Mouse (Mus musculus): ENCODE measurements around the gene Glis3. TPM values are rescaled to one million over a fixed set of nuclear protein-coding genes. Genes with fewer than 3 reads are reported as not detected.

Glis3 gene
- polyA plus RNA-seq (2016; fragmentation: Nextera tagmentation; extraction: Ambion mirVana) = 1.9 and 3.9 TPM in 2 replicates

- Histone ChIP-seq H3K4me1 (peaks cover 39% of the 10 kb centered on the region), H3K4me3 (peak within 1 kb of the TSS; percentile 72), H3K36me3 (replicated peaks) (no peaks in the 10 kb centered on the region), H3K27me3 (ENCODE audit: poor library complexity, severe bottlenecking) (peaks cover 72% of the 10 kb centered on the region), H3K9me3 (no peaks in the 10 kb centered on the region), H3K27ac (peak within 1 kb of the TSS; percentile 83)
- peak; percentile 68 for DNase-seq (ENCODE audit: extremely low spot score, low spot score)
- under 1% methylated on average over 65 of the region's 66 CpGs for WGBS
Measured at GRCm38 (mm10) chr19:28679776-28680391, at the start of gene Glis3. Gene Glis3, minus strand, starts transcription at chr19:28680077.

DNA sequence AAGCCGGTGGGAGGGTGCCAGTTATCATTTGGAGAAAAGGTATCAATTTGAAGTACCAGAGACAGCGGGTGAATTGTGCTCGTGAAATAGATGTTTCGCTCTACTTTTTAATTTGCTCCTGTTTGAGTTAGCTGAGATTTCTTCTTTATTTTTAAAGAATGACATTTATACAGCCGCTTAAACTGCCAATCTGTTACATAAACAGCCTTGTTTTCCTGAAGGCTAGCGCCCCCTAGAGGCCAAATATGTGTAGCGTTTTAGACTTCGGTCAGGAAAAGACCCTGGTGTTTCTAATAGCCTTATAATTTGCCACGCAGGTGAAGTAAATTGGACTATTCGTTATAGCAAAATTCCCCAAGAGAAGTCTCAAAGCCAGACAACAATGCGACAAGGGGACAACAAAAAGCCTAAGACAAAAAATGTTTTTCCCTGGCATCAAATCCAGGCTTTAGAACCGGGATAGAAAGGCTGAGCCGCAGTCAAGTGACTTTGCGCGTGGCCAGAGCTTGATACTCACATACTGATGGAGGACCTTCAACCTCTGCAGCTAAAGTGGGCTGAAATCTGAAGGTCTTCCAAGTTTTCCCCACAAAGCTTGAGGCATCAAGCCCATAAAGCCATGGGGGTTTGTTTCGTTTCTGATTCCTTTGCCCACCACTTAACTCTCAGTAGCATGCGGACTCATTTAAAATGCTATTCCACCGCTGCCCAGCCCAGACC is 46.4 kb upstream of the Glis3 start:
- peak; percentile 36 for DNase-seq (ENCODE audit: extremely low spot score, low spot score)
- H3K4me1 ChIP-seq = peaks cover 5% of the 10 kb centered on the region; the same call in 1 of the 2 replicates
- no peak overlapping the region for H3K4me3 ChIP-seq
- peaks cover 43% of the 10 kb centered on the region for H3K27me3 ChIP-seq (ENCODE audit: poor library complexity, severe bottlenecking)
- no peaks in the 10 kb centered on the region for H3K9me3 ChIP-seq
- no peak overlapping the region for H3K27ac ChIP-seq
- WGBS = 63% methylated on average over 18 of the region's 18 CpGs
- H3K36me3 ChIP-seq (replicated peaks) = no peaks in the 10 kb centered on the region

- no peak overlapping the region for H3K4me3 ChIP-seq
- DNase-seq (ENCODE audit: extremely low spot score, low spot score) = no peak
- WGBS = 88% methylated on average over 7 of the region's 7 CpGs
- H3K9me3 ChIP-seq = no peaks in the 10 kb centered on the region
- H3K27me3 ChIP-seq (ENCODE audit: poor library complexity, severe bottlenecking) = peaks cover 52% of the 10 kb centered on the region
- no peaks in the 10 kb centered on the region for H3K36me3 ChIP-seq (replicated peaks)
- peaks cover 5% of the 10 kb centered on the region; the same call in 1 of the 2 replicates for H3K4me1 ChIP-seq
- no peak overlapping the region for H3K27ac ChIP-seq
Measured at GRCm38 (mm10) chr19:28724641-28725040, 44.8 kb upstream of the Glis3 start.

DNA sequence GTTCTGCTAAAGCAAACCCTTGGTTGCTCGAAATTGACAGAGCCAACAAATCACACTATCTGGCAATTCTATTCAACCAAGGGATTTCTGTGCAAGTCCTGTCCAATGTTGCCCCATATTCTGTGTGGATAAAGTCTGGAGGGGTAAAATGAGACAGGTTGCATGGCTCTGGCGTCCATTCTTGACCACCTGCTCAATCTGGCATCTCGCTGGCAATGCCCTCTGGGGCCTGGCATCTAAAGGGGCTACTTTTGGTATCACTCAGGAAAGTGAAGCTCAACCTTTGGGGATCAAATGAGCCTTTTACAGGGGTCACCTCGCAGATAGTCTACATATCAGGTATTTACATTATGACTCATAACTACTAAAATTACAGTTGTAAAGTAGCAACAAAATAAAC is 42.7 kb upstream of the Glis3 start:
- peaks cover 66% of the 10 kb centered on the region for H3K27me3 ChIP-seq (ENCODE audit: poor library complexity, severe bottlenecking)
- H3K27ac ChIP-seq = no peak overlapping the region
- no peak overlapping the region for H3K4me3 ChIP-seq
- 88% methylated on average over 4 of the region's 4 CpGs for WGBS
- peaks cover 5% of the 10 kb centered on the region; the same call in 1 of the 2 replicates for H3K4me1 ChIP-seq
- no peaks in the 10 kb centered on the region for H3K36me3 ChIP-seq (replicated peaks)
- H3K9me3 ChIP-seq = no peaks in the 10 kb centered on the region
- no peak for DNase-seq (ENCODE audit: extremely low spot score, low spot score)

DNA sequence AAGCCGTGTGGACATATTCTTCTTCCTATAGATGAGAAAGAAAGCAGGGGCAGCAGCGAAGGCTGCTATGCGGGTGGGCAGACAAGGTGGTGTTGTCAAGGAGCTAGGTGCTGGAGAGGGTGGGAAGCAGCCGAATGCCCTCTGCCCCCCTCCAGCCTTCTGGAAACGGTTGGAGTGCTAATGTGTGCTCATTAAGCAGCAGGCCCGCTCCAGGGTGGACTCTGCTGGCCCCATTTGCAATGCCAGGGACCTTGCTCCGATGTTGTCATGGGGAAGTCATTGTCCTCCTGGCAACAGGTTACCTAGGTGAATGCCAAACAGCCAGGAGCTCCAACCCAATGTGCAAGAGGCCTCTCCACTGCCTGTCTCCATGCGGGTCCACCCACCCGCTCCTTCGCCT is 42.0 kb upstream of the Glis3 start:
- Histone ChIP-seq H3K36me3 (replicated peaks) (no peaks in the 10 kb centered on the region), H3K4me1 (peaks cover 5% of the 10 kb centered on the region; the same call in 1 of the 2 replicates), H3K9me3 (no peaks in the 10 kb centered on the region), H3K27me3 (ENCODE audit: poor library complexity, severe bottlenecking) (peaks cover 74% of the 10 kb centered on the region), H3K4me3 (no peak overlapping the region), H3K27ac (no peak overlapping the region)
- no peak for DNase-seq (ENCODE audit: extremely low spot score, low spot score)
- 87% methylated on average over 10 of the region's 10 CpGs for WGBS

- no peak for DNase-seq (ENCODE audit: extremely low spot score, low spot score)
- peaks cover 83% of the 10 kb centered on the region for H3K27me3 ChIP-seq (ENCODE audit: poor library complexity, severe bottlenecking)
- H3K36me3 ChIP-seq (replicated peaks) = no peaks in the 10 kb centered on the region
- no peaks in the 10 kb centered on the region for H3K9me3 ChIP-seq
- no peak overlapping the region for H3K4me3 ChIP-seq
- peaks cover 5% of the 10 kb centered on the region; the same call in 1 of the 2 replicates for H3K4me1 ChIP-seq
- H3K27ac ChIP-seq = no peak overlapping the region
Measured at GRCm38 (mm10) chr19:28720016-28720415, 40.1 kb upstream of the Glis3 start.

GRCm38 (mm10) chr19:28714674-28715073 is 34.8 kb upstream of the Glis3 start:
- no peaks in the 10 kb centered on the region for H3K4me1 ChIP-seq
- H3K27ac ChIP-seq = no peak overlapping the region
- H3K27me3 ChIP-seq (ENCODE audit: poor library complexity, severe bottlenecking) = peaks cover 52% of the 10 kb centered on the region

DNA sequence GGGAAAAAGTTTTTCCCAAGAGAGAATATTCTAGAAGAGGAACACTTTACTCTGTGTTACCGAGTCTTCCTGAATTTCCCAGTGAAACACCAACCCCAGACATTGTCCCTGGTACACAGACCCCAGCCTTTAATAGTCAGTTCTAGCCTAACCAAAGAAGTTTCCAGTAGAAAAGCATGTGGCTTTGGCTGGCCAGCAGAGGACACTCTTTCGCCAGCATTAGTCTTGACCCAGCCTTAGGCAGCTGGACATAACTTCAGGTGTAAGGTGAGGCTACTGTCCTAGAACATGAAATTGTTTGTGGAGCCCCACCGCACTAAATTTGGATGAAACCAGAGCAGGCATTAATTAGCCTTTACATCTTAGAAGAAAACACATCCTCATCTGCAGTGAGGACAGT is 17.8 kb upstream of the Glis3 start:
- no peak overlapping the region for H3K4me3 ChIP-seq
- H3K4me1 ChIP-seq = no peaks in the 10 kb centered on the region
- DNase-seq (ENCODE audit: extremely low spot score, low spot score) = no peak
- no peaks in the 10 kb centered on the region for H3K36me3 ChIP-seq (replicated peaks)
- 65% methylated on average over 3 of the region's 3 CpGs for WGBS
- H3K9me3 ChIP-seq = no peaks in the 10 kb centered on the region
- H3K27me3 ChIP-seq (ENCODE audit: poor library complexity, severe bottlenecking) = no peaks in the 10 kb centered on the region
- H3K27ac ChIP-seq = no peak overlapping the region

More at GRCm38 (mm10) chr19:28714674-28715073, 34.8 kb upstream of the Glis3 start:
- Histone ChIP-seq H3K9me3 (no peaks in the 10 kb centered on the region), H3K36me3 (replicated peaks) (no peaks in the 10 kb centered on the region), H3K4me3 (no peak overlapping the region)
- DNase-seq (ENCODE audit: extremely low spot score, low spot score) = no peak
- 90% methylated on average over 4 of the region's 4 CpGs for WGBS

DNA sequence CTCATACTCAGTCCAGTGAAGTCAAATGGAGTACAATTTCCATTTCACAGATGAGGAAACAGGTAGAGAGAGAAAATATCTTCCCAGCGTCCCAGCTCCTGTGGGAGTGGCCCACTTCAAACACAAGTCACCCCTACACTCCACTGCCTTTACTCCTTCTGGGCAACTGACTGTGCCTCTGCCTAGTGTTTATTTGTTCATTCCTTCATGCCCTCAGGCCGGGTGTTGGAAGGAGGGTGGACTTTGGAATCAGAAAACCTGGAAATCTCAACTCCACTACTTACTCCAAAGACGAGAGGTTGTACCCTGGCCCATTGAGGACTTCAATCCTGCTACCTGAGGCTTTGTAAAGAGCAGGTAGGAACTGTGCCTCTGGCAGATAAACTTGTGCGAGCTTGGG is 6.5 kb upstream of the Glis3 start:
- Histone ChIP-seq H3K4me3 (no peak overlapping the region), H3K27ac (no peak overlapping the region), H3K4me1 (0 out of 2 replicates have a peak, but pooled peaks cover 5% of the 10 kb centered on the region), H3K36me3 (replicated peaks) (no peaks in the 10 kb centered on the region), H3K27me3 (ENCODE audit: poor library complexity, severe bottlenecking) (peaks cover 29% of the 10 kb centered on the region), H3K9me3 (no peaks in the 10 kb centered on the region)
- 77% methylated on average over 4 of the region's 4 CpGs for WGBS
- no peak for DNase-seq (ENCODE audit: extremely low spot score, low spot score)

GRCm38 (mm10) chr19:28685484-28685883 is 5.6 kb upstream of the Glis3 start:
- WGBS = 87% methylated on average over 4 of the region's 4 CpGs
- Histone ChIP-seq H3K9me3 (no peaks in the 10 kb centered on the region), H3K4me3 (no peak overlapping the region), H3K36me3 (replicated peaks) (no peaks in the 10 kb centered on the region), H3K27me3 (ENCODE audit: poor library complexity, severe bottlenecking) (peaks cover 39% of the 10 kb centered on the region), H3K4me1 (peaks cover 6% of the 10 kb centered on the region), H3K27ac (no peak overlapping the region)
- DNase-seq (ENCODE audit: extremely low spot score, low spot score) = no peak

GRCm38 (mm10) chr19:28684347-28684746 is 4.5 kb upstream of the Glis3 start:
- Histone ChIP-seq H3K27ac (no peak overlapping the region), H3K36me3 (replicated peaks) (no peaks in the 10 kb centered on the region), H3K27me3 (ENCODE audit: poor library complexity, severe bottlenecking) (peaks cover 50% of the 10 kb centered on the region), H3K4me1 (peaks cover 17% of the 10 kb centered on the region), H3K4me3 (no peak overlapping the region), H3K9me3 (no peaks in the 10 kb centered on the region)
- DNase-seq (ENCODE audit: extremely low spot score, low spot score) = no peak
- 93% methylated on average over 6 of the region's 6 CpGs for WGBS

DNA sequence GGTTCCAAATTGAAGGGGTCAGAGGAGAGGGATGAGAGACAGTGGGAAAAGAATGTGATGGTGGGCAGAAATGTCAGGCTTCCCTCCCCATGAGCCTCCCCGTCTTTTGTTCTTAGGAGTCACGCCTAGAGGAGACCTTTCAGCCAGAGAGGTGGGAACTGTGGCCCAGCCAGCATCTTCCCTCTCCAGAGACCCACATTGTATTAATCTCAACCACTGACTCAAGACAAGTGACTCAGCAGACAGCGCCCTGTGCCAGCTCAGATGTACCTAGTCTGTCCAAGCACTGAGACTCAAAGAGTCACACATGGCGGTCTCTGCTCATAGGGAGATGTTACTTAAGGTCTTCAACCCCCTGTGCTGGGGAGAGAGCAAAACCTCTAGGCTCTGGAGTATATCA is 3.5 kb upstream of the Glis3 start:
- Histone ChIP-seq H3K4me1 (peaks cover 27% of the 10 kb centered on the region), H3K27me3 (ENCODE audit: poor library complexity, severe bottlenecking) (peaks cover 60% of the 10 kb centered on the region), H3K27ac (no peak overlapping the region), H3K4me3 (no peak overlapping the region), H3K36me3 (replicated peaks) (no peaks in the 10 kb centered on the region), H3K9me3 (no peaks in the 10 kb centered on the region)
- WGBS = 92% methylated on average over 4 of the region's 4 CpGs
- DNase-seq (ENCODE audit: extremely low spot score, low spot score) = no peak

- Histone ChIP-seq H3K4me3 (peak overlapping the region; percentile 72), H3K4me1 (peaks cover 39% of the 10 kb centered on the region), H3K36me3 (replicated peaks) (no peaks in the 10 kb centered on the region), H3K27me3 (ENCODE audit: poor library complexity, severe bottlenecking) (peaks cover 70% of the 10 kb centered on the region), H3K9me3 (no peaks in the 10 kb centered on the region), H3K27ac (peak overlapping the region; percentile 83)
- DNase-seq (ENCODE audit: extremely low spot score, low spot score) = no peak
- WGBS = under 1% methylated on average over 28 of the region's 28 CpGs
Measured at GRCm38 (mm10) chr19:28679291-28679775, 544 bp downstream of the Glis3 start.

All from forebrain, embryonic 10.5 days (tissue).